Mouse (Mus musculus): ENCODE data around the gene Duox1. TPM values are rescaled to one million over a fixed set of nuclear protein-coding genes. Genes with fewer than 3 reads are reported as not detected.

Duox1 gene
- polyA plus RNA-seq, 1 experiment from 2014 or later: not detected

DNA sequence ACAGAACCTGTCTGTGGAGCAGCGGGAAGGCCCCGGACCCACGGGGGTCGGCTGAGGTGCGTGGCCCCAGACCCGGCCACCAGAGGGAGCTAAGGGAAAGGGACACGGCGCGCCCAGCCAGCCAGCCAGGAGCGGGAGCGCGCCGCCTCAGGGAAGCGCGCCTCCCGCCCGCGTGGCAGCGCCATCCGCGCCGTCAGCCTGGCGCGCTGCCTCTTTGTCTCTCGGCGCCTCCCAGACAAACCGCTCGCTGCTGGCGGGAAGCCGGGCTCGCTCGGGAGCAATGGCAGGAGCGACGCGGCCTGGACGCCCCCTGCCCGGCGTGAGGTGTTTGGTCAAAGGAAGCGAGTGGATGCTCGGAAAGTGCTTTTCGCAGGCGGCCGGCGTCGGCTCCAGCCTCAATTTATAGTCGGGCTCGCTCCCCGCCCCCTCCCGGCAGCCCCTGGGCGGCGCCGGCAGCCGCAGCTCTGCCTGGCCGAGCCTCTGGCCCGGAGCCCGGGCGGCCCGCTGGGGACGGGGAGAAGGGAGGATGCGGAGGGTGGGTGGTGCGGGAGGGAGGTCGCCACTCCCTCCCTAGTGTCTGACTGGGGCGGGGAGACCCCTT lies 33.2 kb downstream of the Duox1 start:
- Histone ChIP-seq H3K4me3 (ENCODE audit: low read depth, low read length) (peak overlapping the region; percentile 77), H3K36me3 (ENCODE audit: control insufficient read depth, insufficient read depth) (no peaks in the 10 kb centered on the region), H3K9ac (ENCODE audit: low read depth, low read length) (peak overlapping the region; percentile 81), H3K4me1 (ENCODE audit: control insufficient read depth, low read depth, low read length) (peaks cover 22% of the 10 kb centered on the region), H3K9me3 (replicated peaks; ENCODE audit: control insufficient read depth, low read length) (no peaks in the 10 kb centered on the region), H3K4me2 (ENCODE audit: low read depth, low read length) (peak overlapping the region; percentile 92), H3K27me3 (ENCODE audit: control insufficient read depth, insufficient read depth, low read depth, low read length) (no peaks in the 10 kb centered on the region), H3K27ac (ENCODE audit: low read length) (peak overlapping the region; percentile 86)
- ATAC-seq (ENCODE audit: low read depth): peak; percentile 90
- WGBS (ENCODE audit: insufficient replicate concordance): under 1% methylated on average over 59 of the region's 63 CpGs

- 21% methylated on average over 14 of the region's 14 CpGs for WGBS (ENCODE audit: insufficient replicate concordance)
- Histone ChIP-seq H3K36me3 (ENCODE audit: control insufficient read depth, insufficient read depth) (no peaks in the 10 kb centered on the region), H3K27me3 (ENCODE audit: control insufficient read depth, insufficient read depth, low read depth, low read length) (no peaks in the 10 kb centered on the region), H3K4me2 (ENCODE audit: low read depth, low read length) (peak overlapping the region; percentile 92), H3K9ac (ENCODE audit: low read depth, low read length) (peak overlapping the region; percentile 81), H3K27ac (ENCODE audit: low read length) (peak overlapping the region; percentile 86), H3K4me1 (ENCODE audit: control insufficient read depth, low read depth, low read length) (peaks cover 22% of the 10 kb centered on the region), H3K4me3 (ENCODE audit: low read depth, low read length) (peak overlapping the region; percentile 77), H3K9me3 (replicated peaks; ENCODE audit: control insufficient read depth, low read length) (no peaks in the 10 kb centered on the region)
- peak; percentile 38 for ATAC-seq (ENCODE audit: low read depth)
Observed at GRCm38 (mm10) chr2:122349136-122349785, 33.8 kb downstream of the Duox1 start.

DNA sequence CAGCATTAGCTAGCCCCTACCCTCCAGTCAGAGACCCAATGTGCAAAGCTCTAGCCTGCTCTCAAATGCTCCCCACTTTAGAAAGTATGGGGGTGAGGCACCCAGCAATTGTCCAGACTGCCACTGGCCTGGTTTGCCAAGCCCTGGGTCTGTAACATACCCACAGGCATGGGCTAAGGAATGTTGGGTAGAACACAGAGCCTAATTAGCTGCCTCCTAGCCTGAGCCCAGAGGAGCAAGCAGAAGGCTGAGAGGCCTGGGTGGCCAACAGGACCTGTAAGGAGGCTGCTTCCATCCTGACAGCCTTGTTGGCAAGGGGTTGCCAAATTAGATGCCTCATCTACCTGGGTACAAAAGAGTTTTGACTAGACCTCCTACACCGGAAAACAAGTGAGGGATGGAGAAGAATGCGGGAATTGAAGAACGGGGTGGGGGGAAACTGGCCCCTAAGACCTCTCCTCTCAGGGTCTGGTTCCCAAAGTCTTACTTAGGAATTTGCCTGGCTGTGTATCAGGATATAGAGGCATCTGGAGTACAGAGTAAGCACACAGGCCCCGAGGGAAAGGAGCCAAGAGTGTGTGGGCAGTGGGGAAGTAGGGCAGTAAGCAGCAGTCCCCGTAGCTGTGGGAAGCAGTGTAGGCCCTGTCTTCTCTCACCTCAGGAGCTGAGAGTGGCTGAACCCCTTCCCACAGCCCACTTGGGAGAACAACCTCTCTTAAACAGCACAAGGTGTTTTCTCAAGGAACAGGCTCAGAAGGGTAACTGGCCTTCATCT lies 35.9 kb downstream of the Duox1 start:
- no peak overlapping the region for H3K4me2 ChIP-seq (ENCODE audit: low read depth, low read length)
- WGBS (ENCODE audit: insufficient replicate concordance): 72% methylated on average over 5 of the region's 5 CpGs
- H3K4me1 ChIP-seq (ENCODE audit: control insufficient read depth, low read depth, low read length): peaks cover 22% of the 10 kb centered on the region
- no peaks in the 10 kb centered on the region for H3K36me3 ChIP-seq (ENCODE audit: control insufficient read depth, insufficient read depth)
- H3K9ac ChIP-seq (ENCODE audit: low read depth, low read length): no peak overlapping the region
- H3K27me3 ChIP-seq (ENCODE audit: control insufficient read depth, insufficient read depth, low read depth, low read length): no peaks in the 10 kb centered on the region
- no peak for ATAC-seq (ENCODE audit: low read depth)
- no peak overlapping the region for H3K27ac ChIP-seq (ENCODE audit: low read length)
- H3K9me3 ChIP-seq (replicated peaks; ENCODE audit: control insufficient read depth, low read length): no peaks in the 10 kb centered on the region
- H3K4me3 ChIP-seq (ENCODE audit: low read depth, low read length): no peak overlapping the region

DNA sequence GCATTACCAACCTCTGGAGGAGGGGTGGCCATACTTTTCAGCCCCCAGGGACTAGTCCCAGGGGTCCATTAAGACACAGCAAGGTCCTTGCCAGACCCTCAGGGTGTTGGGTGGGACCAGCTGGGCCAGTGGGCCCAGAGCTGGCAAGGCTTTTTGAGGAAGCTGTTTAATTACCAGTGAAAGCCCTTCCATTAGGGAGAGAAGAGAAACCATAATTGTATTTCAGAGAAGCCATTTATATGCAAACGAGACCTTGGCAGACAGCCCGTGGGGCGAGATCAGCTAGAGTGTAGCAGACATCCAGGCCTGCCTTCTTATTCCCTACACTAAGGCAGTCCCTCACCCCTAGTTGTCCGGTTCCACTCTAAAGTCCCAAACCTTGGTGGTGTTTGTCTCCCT lies 36.5 kb downstream of the Duox1 start:
- H3K4me1 ChIP-seq (ENCODE audit: control insufficient read depth, low read depth, low read length): peaks cover 22% of the 10 kb centered on the region
- no peaks in the 10 kb centered on the region for H3K36me3 ChIP-seq (ENCODE audit: control insufficient read depth, insufficient read depth)
- no peaks in the 10 kb centered on the region for H3K9me3 ChIP-seq (replicated peaks; ENCODE audit: control insufficient read depth, low read length)
- no peak for ATAC-seq (ENCODE audit: low read depth)
- WGBS (ENCODE audit: insufficient replicate concordance): 78% methylated on average over 4 of the region's 4 CpGs
- no peak overlapping the region for H3K9ac ChIP-seq (ENCODE audit: low read depth, low read length)
- no peaks in the 10 kb centered on the region for H3K27me3 ChIP-seq (ENCODE audit: control insufficient read depth, insufficient read depth, low read depth, low read length)
- H3K4me3 ChIP-seq (ENCODE audit: low read depth, low read length): no peak overlapping the region
- no peak overlapping the region for H3K27ac ChIP-seq (ENCODE audit: low read length)
- H3K4me2 ChIP-seq (ENCODE audit: low read depth, low read length): no peak overlapping the region

DNA sequence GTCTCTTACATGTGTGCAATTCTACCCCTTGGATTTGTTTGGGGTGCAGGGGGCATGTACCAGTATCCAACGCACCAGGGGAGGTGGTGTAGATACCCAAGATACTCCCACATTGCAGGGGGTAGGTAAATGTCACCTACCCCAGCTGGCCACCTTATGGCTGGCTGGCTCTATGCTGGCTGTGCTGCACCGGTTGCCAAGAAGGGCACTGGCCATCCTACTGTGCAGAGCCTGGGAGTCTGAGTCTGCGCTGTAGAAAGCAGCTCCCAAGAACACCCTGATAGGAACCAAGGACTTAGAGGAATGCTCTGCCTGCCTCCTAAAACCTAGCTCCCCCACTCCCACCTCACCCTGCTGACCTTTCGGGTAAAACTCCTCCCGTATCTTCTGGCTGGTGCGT lies 37.5 kb downstream of the Duox1 start:
- Histone ChIP-seq H3K36me3 (ENCODE audit: control insufficient read depth, insufficient read depth) (no peaks in the 10 kb centered on the region), H3K27ac (ENCODE audit: low read length) (no peak overlapping the region), H3K4me2 (ENCODE audit: low read depth, low read length) (no peak overlapping the region), H3K9ac (ENCODE audit: low read depth, low read length) (no peak overlapping the region), H3K4me3 (ENCODE audit: low read depth, low read length) (no peak overlapping the region), H3K27me3 (ENCODE audit: control insufficient read depth, insufficient read depth, low read depth, low read length) (no peaks in the 10 kb centered on the region), H3K9me3 (replicated peaks; ENCODE audit: control insufficient read depth, low read length) (no peaks in the 10 kb centered on the region), H3K4me1 (ENCODE audit: control insufficient read depth, low read depth, low read length) (peaks cover 20% of the 10 kb centered on the region)
- 75% methylated on average over 6 of the region's 6 CpGs for WGBS (ENCODE audit: insufficient replicate concordance)
- ATAC-seq (ENCODE audit: low read depth): no peak

DNA sequence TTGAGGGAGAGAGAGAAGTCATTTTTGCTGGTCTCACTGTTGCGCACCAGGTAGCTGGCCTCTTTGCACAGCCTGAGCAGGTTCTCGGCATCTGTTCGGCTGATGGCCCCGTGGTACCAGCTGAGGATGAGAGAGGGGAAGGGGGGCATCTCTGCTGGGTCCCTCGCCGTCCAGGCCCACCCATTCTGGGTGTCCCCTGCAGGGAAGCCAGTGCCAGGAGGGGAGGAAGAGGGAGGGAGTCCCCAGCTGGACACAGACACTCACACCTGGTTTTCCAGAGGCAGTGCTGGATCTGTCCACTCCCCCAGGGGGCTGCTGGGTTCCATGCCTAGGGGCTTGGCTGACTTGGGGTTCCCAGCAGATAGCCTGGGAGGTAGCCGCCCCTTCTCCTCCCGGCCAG lies 38.3 kb downstream of the Duox1 start:
- Histone ChIP-seq H3K4me1 (ENCODE audit: control insufficient read depth, low read depth, low read length) (peaks cover 16% of the 10 kb centered on the region), H3K36me3 (ENCODE audit: control insufficient read depth, insufficient read depth) (no peaks in the 10 kb centered on the region), H3K27ac (ENCODE audit: low read length) (no peak overlapping the region), H3K4me2 (ENCODE audit: low read depth, low read length) (no peak overlapping the region), H3K27me3 (ENCODE audit: control insufficient read depth, insufficient read depth, low read depth, low read length) (no peaks in the 10 kb centered on the region), H3K9ac (ENCODE audit: low read depth, low read length) (no peak overlapping the region), H3K4me3 (ENCODE audit: low read depth, low read length) (no peak overlapping the region), H3K9me3 (replicated peaks; ENCODE audit: control insufficient read depth, low read length) (no peaks in the 10 kb centered on the region)
- WGBS (ENCODE audit: insufficient replicate concordance): 75% methylated on average over 8 of the region's 8 CpGs
- no peak for ATAC-seq (ENCODE audit: low read depth)

DNA sequence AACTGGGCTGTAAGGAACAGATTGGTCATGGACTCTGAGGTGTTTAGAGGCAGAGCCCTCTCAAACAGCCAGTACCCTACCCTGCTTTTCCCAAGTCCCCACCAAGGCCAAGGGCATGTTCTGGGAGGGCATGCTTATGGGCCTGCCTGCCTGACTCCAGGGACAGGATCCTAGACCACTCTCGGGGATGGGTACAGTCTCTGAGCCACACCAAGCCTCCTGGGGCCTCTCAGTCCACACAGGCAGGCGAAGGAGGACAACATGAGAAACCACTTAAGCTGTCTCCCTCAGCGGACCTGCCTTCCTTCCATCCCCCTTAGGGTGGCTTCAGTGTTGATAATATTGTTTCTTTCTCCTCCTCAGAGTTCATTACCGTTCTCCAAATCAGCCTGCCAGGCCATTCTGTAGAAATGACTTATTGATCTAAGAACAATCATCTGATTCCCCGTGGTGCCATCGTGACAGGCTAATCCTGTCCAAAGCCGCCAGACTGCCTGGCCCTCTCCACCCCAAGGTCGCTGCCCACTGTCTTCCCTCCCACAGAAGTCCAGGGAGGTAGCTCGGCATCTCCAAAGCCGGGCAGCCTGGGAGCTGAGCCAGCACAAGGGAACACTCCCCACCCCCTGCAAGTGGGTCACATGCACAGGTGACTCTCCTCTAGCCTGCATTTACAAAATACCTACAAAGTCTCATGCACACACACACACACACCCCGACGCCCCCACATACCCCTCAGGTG lies 38.9 kb downstream of the Duox1 start:
- 65% methylated on average over 12 of the region's 12 CpGs for WGBS (ENCODE audit: insufficient replicate concordance)
- Histone ChIP-seq H3K4me3 (ENCODE audit: low read depth, low read length) (no peak overlapping the region), H3K27me3 (ENCODE audit: control insufficient read depth, insufficient read depth, low read depth, low read length) (no peaks in the 10 kb centered on the region), H3K9ac (ENCODE audit: low read depth, low read length) (no peak overlapping the region), H3K4me2 (ENCODE audit: low read depth, low read length) (no peak overlapping the region), H3K9me3 (replicated peaks; ENCODE audit: control insufficient read depth, low read length) (no peaks in the 10 kb centered on the region), H3K4me1 (ENCODE audit: control insufficient read depth, low read depth, low read length) (peaks cover 11% of the 10 kb centered on the region), H3K27ac (ENCODE audit: low read length) (no peak overlapping the region), H3K36me3 (ENCODE audit: control insufficient read depth, insufficient read depth) (no peaks in the 10 kb centered on the region)
- ATAC-seq (ENCODE audit: low read depth): no peak

- no peak for ATAC-seq (ENCODE audit: low read depth)
- H3K27me3 ChIP-seq (ENCODE audit: control insufficient read depth, insufficient read depth, low read depth, low read length): no peaks in the 10 kb centered on the region
- H3K9me3 ChIP-seq (replicated peaks; ENCODE audit: control insufficient read depth, low read length): no peaks in the 10 kb centered on the region
- no peak overlapping the region for H3K27ac ChIP-seq (ENCODE audit: low read length)
- no peak overlapping the region for H3K4me3 ChIP-seq (ENCODE audit: low read depth, low read length)
- peaks cover under 1% of the 10 kb centered on the region for H3K4me1 ChIP-seq (ENCODE audit: control insufficient read depth, low read depth, low read length)
- H3K36me3 ChIP-seq (ENCODE audit: control insufficient read depth, insufficient read depth): no peaks in the 10 kb centered on the region
- no peak overlapping the region for H3K4me2 ChIP-seq (ENCODE audit: low read depth, low read length)
- no peak overlapping the region for H3K9ac ChIP-seq (ENCODE audit: low read depth, low read length)
- WGBS (ENCODE audit: insufficient replicate concordance): 87% methylated on average over 5 of the region's 5 CpGs
Observed at GRCm38 (mm10) chr2:122355389-122355788, 39.9 kb downstream of the Duox1 start.
